Mouse (Mus musculus) testis, adult 2 months (tissue): ENCODE data around the gene Gm20388.

Source experiments
- CTCF ChIP-seq: fragments of 200-500 bp; IDR thresholded peaks from 2 replicates; pipeline ENCODE4 v1.5.1; 2012; ENCODE audit warnings: low read depth, mild to moderate bottlenecking, inconsistent platforms, low read length, moderate library complexity; ENCODE audit not compliant: control insufficient read depth, insufficient read depth, insufficient replicate concordance
- POLR2A ChIP-seq: fragments of 200-500 bp; IDR thresholded peaks from 2 replicates; pipeline ENCODE4 v1.6.1; 2012; ENCODE audit warnings: low read depth, mild to moderate bottlenecking, inconsistent platforms, low read length, moderate library complexity; ENCODE audit not compliant: control insufficient read depth

DNA sequence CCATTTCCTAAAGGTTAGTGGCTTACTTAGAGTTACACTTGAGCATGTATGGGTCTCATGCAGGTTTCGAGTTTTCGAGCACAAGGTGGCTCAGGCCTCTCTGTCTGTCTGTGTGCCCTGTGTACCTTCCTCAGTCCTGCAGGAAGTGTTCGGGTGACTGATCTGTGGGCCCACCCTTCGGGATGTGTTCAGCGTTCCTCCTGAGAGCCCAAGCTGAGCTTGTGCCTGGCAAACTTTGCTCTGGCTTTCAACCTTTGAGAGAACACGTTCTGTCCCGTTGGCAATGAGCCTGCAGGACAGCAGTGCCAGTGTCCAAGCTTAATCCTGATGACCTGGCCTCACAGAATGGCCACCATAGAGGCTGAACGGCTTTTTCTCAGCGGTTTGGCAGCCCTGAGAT lies 2914.3 kb downstream of the Gm20388 start:
- TF ChIP-seq CTCF = no peak
- no peak for TF ChIP-seq POLR2A
